Mouse (Mus musculus) neural tube, embryonic 13.5 days (tissue): ENCODE results near the gene Rnf223. TPM values are rescaled to one million over a fixed set of nuclear protein-coding genes. Genes with fewer than 3 reads are reported as not detected.

Experiments
- ATAC-seq: fragments of 200-750 bp; cut with Nextera tagmentation; 2 replicates; pipeline ENCODE4 v1.8.0; 2017; ENCODE audit warnings: low read depth, mild to moderate bottlenecking, moderate TSS enrichment, moderate library complexity
- H3K27ac ChIP-seq: fragments of 300-500 bp; sonication (generic); replicated peaks from 2 replicates; pipeline ENCODE4 v1.5.1; 2015; ENCODE audit warnings: moderate library complexity, mild to moderate bottlenecking, inconsistent platforms
- H3K27me3 ChIP-seq: fragments of 300-500 bp; sonication (generic); 2 replicates; pipeline ENCODE4 v1.6.1; 2015; ENCODE audit warnings: mild to moderate bottlenecking, inconsistent platforms
- H3K36me3 ChIP-seq: fragments of 300-500 bp; sonication (generic); 2 replicates; pipeline ENCODE4 v1.6.1; 2015; ENCODE audit warnings: mild to moderate bottlenecking, inconsistent platforms
- H3K4me1 ChIP-seq: fragments of 300-500 bp; sonication (generic); replicated peaks from 2 replicates; pipeline ENCODE4 v1.6.1; 2015; ENCODE audit warnings: inconsistent platforms
- H3K4me2 ChIP-seq: fragments of 300-500 bp; sonication (generic); 2 replicates; pipeline ENCODE4 v1.6.1; 2015; ENCODE audit warnings: inconsistent platforms, mild to moderate bottlenecking, moderate library complexity
- H3K4me3 ChIP-seq: fragments of 300-500 bp; sonication (generic); 2 replicates; pipeline ENCODE4 v1.5.1; 2015; ENCODE audit warnings: mild to moderate bottlenecking, inconsistent platforms
- H3K9ac ChIP-seq: fragments of 300-500 bp; sonication (generic); 2 replicates; pipeline ENCODE4 v1.6.1; 2015; ENCODE audit warnings: moderate library complexity, mild to moderate bottlenecking, inconsistent platforms
- H3K9me3 ChIP-seq: fragments of 300-500 bp; sonication (generic); 2 replicates; pipeline ENCODE4 v1.6.1; 2016; ENCODE audit warnings: inconsistent platforms
- WGBS: fragments of 180-500 bp; shearing (Covaris S2); methylation state at CpG from one replicate; pipeline ENCODE4 v1.1.7; 2015; 5-methylcytosine and 5-hydroxymethylcytosine counted together
- polyA plus RNA-seq: library from polyadenylated mRNA; unstranded; fragments of >200 nt; fragmentation: Nextera tagmentation; extraction: Ambion mirVana; gene quantifications from 2 replicates; pipeline ENCODE4 v1.2.1, GENCODE M21; 2015

The Rnf223 gene
- 0.66 and 0.69 TPM in 2 replicates for polyA plus RNA-seq

- Histone ChIP-seq H3K9ac (no peak within 1 kb of the TSS), H3K4me2 (no peak within 1 kb of the TSS), H3K9me3 (no peaks in the 10 kb centered on the region), H3K36me3 (peaks cover 24% of the 10 kb centered on the region), H3K4me3 (no peak within 1 kb of the TSS), H3K27ac (no peak within 1 kb of the TSS), H3K27me3 (no peaks in the 10 kb centered on the region), H3K4me1 (no peaks in the 10 kb centered on the region)
- no peak for ATAC-seq
- 85% methylated on average over 15 of the region's 15 CpGs for WGBS
These were observed at the start of gene Rnf223 for GRCm38 (mm10) chr4:156130436-156130835. Rnf223 (plus strand) TSS chr4:156130513.

GRCm38 (mm10) chr4:156082621-156083234 is 47.6 kb upstream of the Rnf223 start:
- Histone ChIP-seq H3K9ac (no peak overlapping the region), H3K9me3 (no peaks in the 10 kb centered on the region), H3K27ac (no peak overlapping the region), H3K4me2 (no peak overlapping the region), H3K36me3 (no peaks in the 10 kb centered on the region), H3K4me3 (no peak overlapping the region), H3K4me1 (peaks cover 6% of the 10 kb centered on the region), H3K27me3 (peaks cover 12% of the 10 kb centered on the region)
- no peak for ATAC-seq
- 81% methylated on average over 4 of the region's 4 CpGs for WGBS

GRCm38 (mm10) chr4:156083348-156083747 is 47.0 kb upstream of the Rnf223 start:
- no peak overlapping the region for H3K4me3 ChIP-seq
- no peak overlapping the region for H3K27ac ChIP-seq
- no peaks in the 10 kb centered on the region for H3K36me3 ChIP-seq
- H3K27me3 ChIP-seq = peaks cover 5% of the 10 kb centered on the region
- no peaks in the 10 kb centered on the region for H3K4me1 ChIP-seq
- H3K9me3 ChIP-seq = no peaks in the 10 kb centered on the region
- 77% methylated on average over 5 of the region's 5 CpGs for WGBS
- no peak overlapping the region for H3K4me2 ChIP-seq
- no peak overlapping the region for H3K9ac ChIP-seq
- no peak for ATAC-seq

- 86% methylated on average over 9 of the region's 9 CpGs for WGBS
- no peaks in the 10 kb centered on the region for H3K4me1 ChIP-seq
- H3K9me3 ChIP-seq = no peaks in the 10 kb centered on the region
These were observed 46.0 kb upstream of the Rnf223 start for GRCm38 (mm10) chr4:156084096-156084879.

GRCm38 (mm10) chr4:156085256-156085655 is 45.1 kb upstream of the Rnf223 start:
- Histone ChIP-seq H3K36me3 (no peaks in the 10 kb centered on the region), H3K9ac (no peak overlapping the region), H3K4me3 (no peak overlapping the region), H3K27ac (no peak overlapping the region), H3K27me3 (no peaks in the 10 kb centered on the region), H3K4me1 (no peaks in the 10 kb centered on the region), H3K4me2 (no peak overlapping the region), H3K9me3 (no peaks in the 10 kb centered on the region)
- 85% methylated on average over 8 of the region's 8 CpGs for WGBS
- ATAC-seq = no peak

More at GRCm38 (mm10) chr4:156084096-156084879, 46.0 kb upstream of the Rnf223 start:
- Histone ChIP-seq H3K9ac (no peak overlapping the region), H3K4me2 (no peak overlapping the region), H3K27ac (no peak overlapping the region), H3K4me3 (no peak overlapping the region), H3K36me3 (no peaks in the 10 kb centered on the region), H3K27me3 (no peaks in the 10 kb centered on the region)
- ATAC-seq = no peak

GRCm38 (mm10) chr4:156087398-156088087 is 42.8 kb upstream of the Rnf223 start:
- Histone ChIP-seq H3K27ac (no peak overlapping the region), H3K36me3 (no peaks in the 10 kb centered on the region), H3K4me3 (no peak overlapping the region), H3K9ac (no peak overlapping the region), H3K27me3 (no peaks in the 10 kb centered on the region), H3K4me1 (no peaks in the 10 kb centered on the region), H3K9me3 (no peaks in the 10 kb centered on the region), H3K4me2 (no peak overlapping the region)
- ATAC-seq = no peak
- WGBS = 40% methylated on average over 5 of the region's 5 CpGs

GRCm38 (mm10) chr4:156091236-156091635 is 39.1 kb upstream of the Rnf223 start:
- ATAC-seq = no peak
- Histone ChIP-seq H3K27ac (no peak overlapping the region), H3K27me3 (no peaks in the 10 kb centered on the region), H3K9ac (no peak overlapping the region), H3K4me1 (no peaks in the 10 kb centered on the region), H3K36me3 (no peaks in the 10 kb centered on the region), H3K9me3 (no peaks in the 10 kb centered on the region), H3K4me2 (no peak overlapping the region), H3K4me3 (no peak overlapping the region)
- WGBS = 75% methylated on average over 1 of the region's 1 CpGs

- H3K9me3 ChIP-seq = no peaks in the 10 kb centered on the region
- no peaks in the 10 kb centered on the region for H3K4me1 ChIP-seq
- 81% methylated on average over 1 of the region's 1 CpGs for WGBS
- ATAC-seq = no peak
- H3K4me2 ChIP-seq = no peak overlapping the region
- H3K4me3 ChIP-seq = no peak overlapping the region
- H3K36me3 ChIP-seq = no peaks in the 10 kb centered on the region
- no peaks in the 10 kb centered on the region for H3K27me3 ChIP-seq
- no peak overlapping the region for H3K9ac ChIP-seq
- H3K27ac ChIP-seq = no peak overlapping the region
These were observed 37.5 kb upstream of the Rnf223 start for GRCm38 (mm10) chr4:156092765-156093164.

- Histone ChIP-seq H3K27me3 (no peaks in the 10 kb centered on the region; the same call in 1 of the 2 replicates), H3K9ac (no peak overlapping the region), H3K36me3 (no peaks in the 10 kb centered on the region), H3K27ac (no peak overlapping the region), H3K4me1 (no peaks in the 10 kb centered on the region), H3K4me3 (no peak overlapping the region), H3K9me3 (no peaks in the 10 kb centered on the region), H3K4me2 (no peak overlapping the region)
- WGBS = 87% methylated on average over 5 of the region's 5 CpGs
- ATAC-seq = no peak
These were observed 36.6 kb upstream of the Rnf223 start for GRCm38 (mm10) chr4:156093758-156094157.

- whole genome bisulfite sequencing = 94% methylated on average over 1 of the region's 1 CpGs
- no peaks in the 10 kb centered on the region for H3K4me1 ChIP-seq
- H3K36me3 ChIP-seq = no peaks in the 10 kb centered on the region
- no peak overlapping the region for H3K4me2 ChIP-seq
- H3K27me3 ChIP-seq = no peaks in the 10 kb centered on the region; the same call in 1 of the 2 replicates
- no peak overlapping the region for H3K27ac ChIP-seq
- no peaks in the 10 kb centered on the region for H3K9me3 ChIP-seq
- ATAC-seq = no peak
- no peak overlapping the region for H3K4me3 ChIP-seq
- H3K9ac ChIP-seq = no peak overlapping the region
These were observed 34.1 kb upstream of the Rnf223 start for GRCm38 (mm10) chr4:156096191-156096590.

GRCm38 (mm10) chr4:156097770-156098366 is 32.4 kb upstream of the Rnf223 start:
- H3K9ac ChIP-seq = no peak overlapping the region
- WGBS = 75% methylated on average over 9 of the region's 9 CpGs
- H3K27me3 ChIP-seq = no peaks in the 10 kb centered on the region; the same call in 1 of the 2 replicates
- no peak overlapping the region for H3K27ac ChIP-seq
- no peaks in the 10 kb centered on the region for H3K9me3 ChIP-seq
- no peaks in the 10 kb centered on the region for H3K36me3 ChIP-seq
- H3K4me1 ChIP-seq = no peaks in the 10 kb centered on the region
- no peak overlapping the region for H3K4me2 ChIP-seq
- no peak overlapping the region for H3K4me3 ChIP-seq
- no peak for ATAC-seq

- no peaks in the 10 kb centered on the region for H3K36me3 ChIP-seq
- H3K9ac ChIP-seq = no peak overlapping the region
- no peak overlapping the region for H3K4me2 ChIP-seq
- ATAC-seq = no peak
- no peak overlapping the region for H3K4me3 ChIP-seq
- H3K27ac ChIP-seq = no peak overlapping the region
- H3K9me3 ChIP-seq = no peaks in the 10 kb centered on the region
- no peaks in the 10 kb centered on the region; the same call in 1 of the 2 replicates for H3K27me3 ChIP-seq
- 72% methylated on average over 6 of the region's 6 CpGs for WGBS
- H3K4me1 ChIP-seq = no peaks in the 10 kb centered on the region
These were observed 30.9 kb upstream of the Rnf223 start for GRCm38 (mm10) chr4:156099427-156099826.
